Mouse (Mus musculus): Measurements from ENCODE around the gene Ccng2.

Ccng2 gene

GRCm38 (mm10) chr5:93264136-93264700, 2.8 kb upstream of the Ccng2 start:
- no peak for DNase-seq

- peak; percentile 44 for DNase-seq
Measured at GRCm38 (mm10) chr5:93265164-93265800, 1.8 kb upstream of the Ccng2 start.

- DNase-seq: peak; percentile 36
Measured at GRCm38 (mm10) chr5:93265801-93266580, 1.1 kb upstream of the Ccng2 start.

GRCm38 (mm10) chr5:93267851-93268606, 972 bp downstream of the Ccng2 start:
- DNase-seq: peak; percentile 91

GRCm38 (mm10) chr5:93270095-93270494, 3.0 kb downstream of the Ccng2 start:
- DNase-seq: no peak

- no peak for DNase-seq
Measured at GRCm38 (mm10) chr5:93270721-93271120, 3.7 kb downstream of the Ccng2 start.

- peak; percentile 80 for DNase-seq
Measured at GRCm38 (mm10) chr5:93282446-93283107, 15.5 kb downstream of the Ccng2 start.

- peak; percentile 31 for DNase-seq
Measured at GRCm38 (mm10) chr5:93283109-93283508, 16.1 kb downstream of the Ccng2 start.

- DNase-seq: no peak
Measured at GRCm38 (mm10) chr5:93288553-93288952, 21.5 kb downstream of the Ccng2 start.

GRCm38 (mm10) chr5:93290282-93290681, 23.2 kb downstream of the Ccng2 start:
- no peak for DNase-seq

- no peak for DNase-seq
Measured at GRCm38 (mm10) chr5:93296341-93296746, 29.3 kb downstream of the Ccng2 start.

GRCm38 (mm10) chr5:93296754-93297153, 29.7 kb downstream of the Ccng2 start:
- no peak for DNase-seq

GRCm38 (mm10) chr5:93297311-93297710, 30.3 kb downstream of the Ccng2 start:
- no peak for DNase-seq

- no peak for DNase-seq
Measured at GRCm38 (mm10) chr5:93305126-93305830, 38.2 kb downstream of the Ccng2 start.

- no peak for DNase-seq
Measured at GRCm38 (mm10) chr5:93308909-93309308, 41.9 kb downstream of the Ccng2 start.

- peak; percentile 47 for DNase-seq
Measured at GRCm38 (mm10) chr5:93323320-93324001, 56.4 kb downstream of the Ccng2 start.
